Mouse (Mus musculus) layer of hippocampus, adult 18-20 months (tissue): Measurements from ENCODE around the gene Krt13. TPM values are rescaled to one million over a fixed set of nuclear protein-coding genes. Genes with fewer than 3 reads are reported as not detected.

Experiments
- DNase-seq, 2 experiments: peaks; one replicate each; pipeline ENCODE4 v3.0.0; 2022; ENCODE audit warnings: low spot score in 2 of 2
- total RNA-seq, 2 experiments: library from RNA; stranded (reverse); gene quantifications; 2 replicates each; pipeline ENCODE4 v1.2.3; 2021

Krt13 gene
- total RNA-seq, 2 experiments from 2014 or later = not detected

- no peak for DNase-seq
Measured at GRCm38 (mm10) chr11:100112935-100113741, 8.2 kb downstream of the Krt13 start.

GRCm38 (mm10) chr11:100105576-100106122 lies 15.7 kb downstream of the Krt13 start, which contains the start of gene Krt36:
Gene Krt36, minus strand, starts transcription at chr11:100105626.
- no peak for DNase-seq

GRCm38 (mm10) chr11:100102693-100103429 lies 18.5 kb downstream of the Krt13 start:
- no peak for DNase-seq

- no peak for DNase-seq
Measured at GRCm38 (mm10) chr11:100100391-100100790, 21.0 kb downstream of the Krt13 start.

GRCm38 (mm10) chr11:100097819-100098218 lies 23.5 kb downstream of the Krt13 start:
- no peak for DNase-seq

- DNase-seq = no peak
Measured at GRCm38 (mm10) chr11:100096141-100096540, 25.2 kb downstream of the Krt13 start, which contains the start of gene Krt35. Gene Krt35, minus strand, starts transcription at chr11:100096241.

GRCm38 (mm10) chr11:100088378-100089025 lies 32.9 kb downstream of the Krt13 start:
- DNase-seq = no peak

GRCm38 (mm10) chr11:100087861-100088260 lies 33.5 kb downstream of the Krt13 start, which contains the start of gene Krt32:
Gene Krt32, minus strand, starts transcription at chr11:100088226.
- DNase-seq = no peak

GRCm38 (mm10) chr11:100073873-100074272 lies 47.5 kb downstream of the Krt13 start:
- DNase-seq = no peak

Other genes starting within 250 kb of the Krt13 start
- not detected for gene Krtap9-1, start 248.2 kb downstream of the Krt13 start, total RNA-seq
- not detected for gene Gm11567, start 242.4 kb downstream of the Krt13 start, total RNA-seq
- gene Krtap31-1, start 213.6 kb downstream of the Krt13 start, total RNA-seq = not detected
- gene Gm11565, start 206.8 kb downstream of the Krt13 start, total RNA-seq = not detected
- not detected for gene Krtap31-2, start 185.3 kb downstream of the Krt13 start, total RNA-seq
- not detected for gene Krtap9-5, start 173.1 kb downstream of the Krt13 start, total RNA-seq
- gene Krtap29-1, start 142.5 kb downstream of the Krt13 start, total RNA-seq = not detected
- gene Krtap16-1, start 135.0 kb downstream of the Krt13 start, total RNA-seq = not detected
- not detected for gene Krtap17-1, start 127.6 kb downstream of the Krt13 start, total RNA-seq
- not detected for gene Krt33a, start 105.4 kb downstream of the Krt13 start, total RNA-seq
- not detected for gene Krt33b, start 91.7 kb downstream of the Krt13 start, total RNA-seq
- gene Krt34, start 80.0 kb downstream of the Krt13 start, total RNA-seq = not detected
- not detected for gene Krt31, start 71.0 kb downstream of the Krt13 start, total RNA-seq
- gene Krt32, start 33.3 kb downstream of the Krt13 start, total RNA-seq = not detected
- gene Krt35, start 25.3 kb downstream of the Krt13 start, total RNA-seq = not detected
- gene Krt36, start 15.9 kb downstream of the Krt13 start, total RNA-seq = not detected
- gene Krt15, start 14.4 kb upstream of the Krt13 start, total RNA-seq = under 1 TPM in 1 of 2 experiments, not detected in 1; 0.51 TPM
- gene Krt19, start 27.1 kb upstream of the Krt13 start, total RNA-seq = not detected
- gene Krt9, start 71.7 kb upstream of the Krt13 start, total RNA-seq = 1 to 10 TPM; 3.8 to 4.4 TPM
- not detected for gene Krt14, start 86.0 kb upstream of the Krt13 start, total RNA-seq
- gene Krt16, start 127.3 kb upstream of the Krt13 start, total RNA-seq = not detected
- not detected for gene Krt17, start 139.5 kb upstream of the Krt13 start, total RNA-seq
- not detected for gene Krt42, start 148.3 kb upstream of the Krt13 start, total RNA-seq
- gene Eif1, start 198.3 kb upstream of the Krt13 start, total RNA-seq = 100 to 1,000 TPM; 739 to 776 TPM
- gene Gast, start 212.8 kb upstream of the Krt13 start, total RNA-seq = not detected
- 100 to 1,000 TPM; 186 to 208 TPM for gene Hap1, start 234.6 kb upstream of the Krt13 start, total RNA-seq